Mouse (Mus musculus) adrenal gland, adult (tissue): Measurements from ENCODE around the gene U2surp.
"Not testable (repeated sequence)": the region's sequence is repeated elsewhere in the genome, so short reads cannot be mapped to it uniquely, and the experiment has no call there.

Experiments
- DNase-seq, 2 experiments: peaks; one replicate each; pipeline ENCODE4 v3.0.0; 2022 to 2023; ENCODE audit warnings: low spot score in 1 of 2; ENCODE audit not compliant: inconsistent age in 2 of 2

U2surp gene

GRCm38 (mm10) chr9:95469011-95469576 lies 42.7 kb downstream of the U2surp start:
- DNase-seq, result not testable (repeated sequence)

- no peak for DNase-seq
These were observed 47.8 kb downstream of the U2surp start for GRCm38 (mm10) chr9:95464028-95464427.

- no peak for DNase-seq
These were observed 59.9 kb downstream of the U2surp start for GRCm38 (mm10) chr9:95451931-95452330.

DNA sequence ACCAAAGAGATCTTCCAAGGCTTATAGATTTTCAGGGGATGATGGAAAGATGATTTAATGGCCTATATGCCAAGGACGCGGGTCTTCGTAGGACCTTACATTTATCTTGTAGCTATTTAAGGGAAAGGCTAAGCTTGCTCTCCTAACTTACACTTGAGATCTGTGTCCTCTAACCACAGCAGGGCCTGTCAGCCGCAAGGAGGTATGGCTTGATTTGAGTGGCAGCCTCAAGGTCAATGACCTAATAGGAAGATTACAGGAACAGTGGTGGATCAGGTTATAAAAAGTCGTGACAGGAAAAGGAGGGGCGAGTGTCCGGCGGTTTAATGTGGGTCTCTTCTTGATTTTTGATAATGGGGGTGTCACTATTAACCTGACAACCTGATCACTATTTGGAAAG lies 61.2 kb downstream of the U2surp start:
- DNase-seq, result peak in 1 of 2 experiments; percentile 54

DNA sequence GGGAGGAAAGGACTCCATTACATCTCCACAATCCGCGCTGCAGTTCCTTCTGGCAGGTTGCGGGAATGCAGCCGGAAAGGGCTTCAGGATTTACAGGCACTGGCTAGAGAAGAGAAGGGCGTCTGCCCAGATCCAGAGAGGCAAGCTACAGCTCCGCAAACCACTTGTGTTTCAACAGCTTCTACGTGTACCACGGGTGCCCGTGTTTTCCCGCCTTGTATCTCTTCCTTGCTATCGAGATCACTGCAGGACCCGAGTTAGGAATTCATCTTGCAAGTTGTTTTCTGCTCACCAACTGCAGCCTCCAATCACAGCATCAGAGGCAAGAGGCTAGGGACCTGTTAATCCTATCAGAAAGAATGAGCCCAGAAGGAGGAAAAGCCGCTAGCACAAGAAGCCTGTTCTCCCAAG lies 69.5 kb downstream of the U2surp start:
- peak; percentile 31 to 72 for DNase-seq

DNA sequence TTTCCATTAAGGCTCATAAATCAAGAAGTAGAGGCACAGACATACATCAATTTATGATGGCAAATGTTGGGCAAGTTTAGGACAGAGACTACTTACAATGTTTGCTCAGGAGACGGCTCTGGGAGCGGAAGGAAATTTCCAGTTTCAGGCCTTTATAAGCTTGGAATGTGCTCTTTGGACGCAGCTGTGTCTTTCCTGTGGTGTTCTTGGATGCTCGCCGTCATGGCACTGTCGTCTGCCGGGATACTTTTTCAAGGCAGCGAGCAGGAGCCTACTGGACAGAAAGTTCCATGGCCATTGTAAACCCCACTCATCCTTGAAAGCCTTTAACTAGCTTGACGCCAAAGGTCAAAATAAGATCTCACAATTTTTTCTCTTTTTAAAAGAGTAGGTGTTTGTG lies 73.9 kb downstream of the U2surp start:
- peak; percentile 26 to 57 for DNase-seq

- no peak for DNase-seq
These were observed 75.5 kb downstream of the U2surp start for GRCm38 (mm10) chr9:95436294-95436613.

GRCm38 (mm10) chr9:95435506-95436293 lies 76.1 kb downstream of the U2surp start:
- DNase-seq, result no peak

- peak; percentile 20 to 47 for DNase-seq
These were observed 83.5 kb downstream of the U2surp start for GRCm38 (mm10) chr9:95428277-95428676.

DNA sequence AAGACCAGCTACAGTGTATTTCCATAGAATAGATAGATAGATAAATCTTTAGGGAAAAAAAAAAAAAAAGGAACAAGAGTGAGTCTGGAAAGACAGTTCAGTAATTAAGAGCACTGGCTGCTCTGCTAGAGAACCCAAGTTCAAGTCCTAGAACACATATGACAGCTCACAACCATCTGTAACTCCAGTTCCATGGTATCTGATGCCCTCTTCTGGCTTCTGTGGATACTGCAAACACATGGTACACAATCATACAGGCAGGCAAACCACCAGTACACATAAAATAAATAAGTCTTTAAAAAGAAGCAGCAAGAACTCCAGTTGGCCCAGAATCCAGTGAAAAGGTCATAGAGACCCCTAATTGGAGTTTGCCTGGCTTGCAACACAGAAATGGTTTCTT lies 97.9 kb downstream of the U2surp start:
- no peak for DNase-seq

DNA sequence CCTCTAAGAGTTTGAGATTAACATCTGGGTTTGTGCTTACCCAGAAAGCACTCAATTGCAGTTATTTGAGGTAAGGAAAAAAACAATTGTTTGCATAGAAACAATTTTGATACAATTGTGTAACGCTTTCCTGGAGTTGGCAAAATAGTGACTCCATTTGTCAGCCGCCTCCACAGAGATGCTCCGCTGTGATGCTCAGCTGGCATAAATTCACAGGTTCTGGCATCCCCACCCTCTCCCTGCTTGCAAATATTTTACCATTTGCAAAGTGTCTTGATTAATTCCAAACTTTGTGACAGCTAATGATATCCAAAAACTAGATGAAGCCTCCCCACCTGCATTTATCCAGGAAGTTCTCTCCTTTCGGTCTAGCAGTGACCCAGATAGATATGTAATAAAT lies 99.7 kb downstream of the U2surp start:
- DNase-seq, result no peak

DNA sequence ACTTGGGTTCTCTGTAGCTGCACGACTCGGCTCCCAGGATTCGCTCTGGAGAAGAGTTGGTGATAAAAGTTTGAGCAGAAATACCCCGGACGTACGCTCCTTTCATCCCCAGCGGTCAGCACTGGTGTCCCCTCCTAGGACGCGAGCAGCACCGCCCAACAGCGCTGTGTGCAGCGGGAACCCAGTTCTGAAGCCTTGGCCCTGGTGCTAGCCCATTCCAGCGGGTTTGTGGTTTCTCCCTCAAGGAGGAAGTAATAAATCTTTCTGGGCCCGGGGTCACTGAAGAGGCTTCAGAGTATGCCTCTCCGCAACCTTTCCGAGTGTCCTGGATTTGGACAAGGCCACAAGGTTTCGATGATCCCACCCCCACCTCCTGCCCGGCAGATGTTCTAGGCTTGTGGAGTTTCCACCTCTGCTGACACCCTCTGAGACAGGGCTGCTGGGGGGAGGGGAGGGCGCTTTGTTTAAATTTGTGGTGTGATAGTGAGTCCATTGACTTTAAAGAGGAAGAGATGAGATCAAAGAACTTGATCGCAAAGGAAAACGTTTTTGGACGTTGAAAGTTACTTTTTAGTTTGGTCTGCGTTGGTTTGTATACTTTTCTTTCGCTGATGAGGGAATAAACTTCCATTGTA lies 104.1 kb downstream of the U2surp start:
- peak; percentile 87 to 96 for DNase-seq
